Mouse (Mus musculus): Measurements from ENCODE around the gene Gm21954. TPM values are rescaled to one million over a fixed set of nuclear protein-coding genes. Genes with fewer than 3 reads are reported as not detected.

The Gm21954 gene
- total and polyA plus RNA-seq, 3 experiments: not detected

- Histone ChIP-seq H3K27ac (ENCODE audit: insufficient read depth, low read depth) (no peak overlapping the region), H3K9me3 (replicated peaks; ENCODE audit: low read length) (peaks cover 68% of the 10 kb centered on the region), H3K4me1 (ENCODE audit: control insufficient read depth in 1 of 2, insufficient read depth in 2 of 2) (no peaks in the 10 kb centered on the region), H3K9ac (ENCODE audit: insufficient read depth, low read depth) (no peak overlapping the region), H3K4me3 (replicated peaks in 1 of 3; ENCODE audit: low read depth in 2 of 3, low read length in 2 of 3, poor library complexity in 1 of 3) (no peak overlapping the region), H3K36me3 (replicated peaks in 1 of 2; ENCODE audit: control insufficient read depth in 1 of 2, insufficient read depth in 1 of 2, low read length in 1 of 2) (no peaks in the 10 kb centered on the region), H3K4me2 (ENCODE audit: insufficient read depth, low read depth, poor library complexity, severe bottlenecking) (no peak overlapping the region), H3K79me2 (replicated peaks; ENCODE audit: control insufficient read depth, extremely low read depth, insufficient read depth, poor library complexity, severe bottlenecking) (no peaks in the 10 kb centered on the region), H3K27me3 (replicated peaks) (no peaks in the 10 kb centered on the region)
- dilution Hi-C loops (cut with MboI; ENCODE audit: extremely low pct_ligation_motif_present, extremely low pct_unique_long_range_greater_than_20kb, low sequenced_read_pairs): no loop called here
- DNase-seq (ENCODE audit: extremely low read depth): no peak
- in situ Hi-C loops (cut with MboI; ENCODE audit: low pct_ligation_motif_present, low pct_unique_long_range_greater_than_20kb, low sequenced_read_pairs): no loop called here
- no peak for TF ChIP-seq MXI1 (IDR thresholded peaks at IDR 0.05; ENCODE audit: low read depth, low read length)
- TF ChIP-seq USF1 (IDR thresholded peaks at IDR 0.05; ENCODE audit: low read depth, low read length): no peak
- no peak for TF ChIP-seq POLR2A (IDR thresholded peaks at IDR 0.05; ENCODE audit: low read depth, low read length)
- no peak for TF ChIP-seq RAD21 (IDR thresholded peaks at IDR 0.05; ENCODE audit: low read depth, low read length)
- no peak for TF ChIP-seq NELFE (IDR thresholded peaks at IDR 0.05; ENCODE audit: low read depth, low read length)
- TF ChIP-seq MAX (IDR thresholded peaks at IDR 0.05; ENCODE audit: low read length): no peak
- TF ChIP-seq TBP (conservative IDR thresholded peaks at IDR 0.05; ENCODE audit: low read depth, low read length): no peak
- no peak for TF ChIP-seq MEF2A (IDR thresholded peaks at IDR 0.05; ENCODE audit: borderline replicate concordance, low read depth, low read length)
- no peak for TF ChIP-seq MYC (IDR thresholded peaks at IDR 0.05; ENCODE audit: low read depth, low read length)
- no peak for TF ChIP-seq E2F4 (IDR thresholded peaks at IDR 0.05; ENCODE audit: insufficient replicate concordance, low read depth, low read length)
- TF ChIP-seq RCOR1 (conservative IDR thresholded peaks at IDR 0.05; ENCODE audit: low read depth, low read length): no peak
- no peak for TF ChIP-seq EP300 (IDR thresholded peaks at IDR 0.05; ENCODE audit: low read length)
- no peak for TF ChIP-seq JUN (IDR thresholded peaks at IDR 0.05; ENCODE audit: insufficient read depth, low read depth, low read length)
- no peak for TF ChIP-seq ELF1 (IDR thresholded peaks at IDR 0.05; ENCODE audit: low read depth, low read length)
- no peak for TF ChIP-seq IRF4 (IDR thresholded peaks at IDR 0.05; ENCODE audit: low read depth, low read length)
- TF ChIP-seq USF2 (conservative IDR thresholded peaks at IDR 0.05; ENCODE audit: low read depth, low read length): no peak
- TF ChIP-seq MAFK (IDR thresholded peaks at IDR 0.05; ENCODE audit: insufficient replicate concordance, low read length): no peak
- TF ChIP-seq CHD2 (IDR thresholded peaks at IDR 0.05; ENCODE audit: low read length): no peak
- TF ChIP-seq KAT2A (IDR thresholded peaks at IDR 0.05; ENCODE audit: insufficient replicate concordance, low read length): no peak
- TF ChIP-seq CTCF (conservative IDR thresholded peaks at IDR 0.05 in 1 of 2, IDR thresholded peaks at IDR 0.05 in 1 of 2; ENCODE audit: low read depth in 2 of 2, low read length in 2 of 2): no peak
Measured at GRCm38 (mm10) chr3:55479306-55479705, 7.3 kb upstream of the Gm21954 start.

DNA sequence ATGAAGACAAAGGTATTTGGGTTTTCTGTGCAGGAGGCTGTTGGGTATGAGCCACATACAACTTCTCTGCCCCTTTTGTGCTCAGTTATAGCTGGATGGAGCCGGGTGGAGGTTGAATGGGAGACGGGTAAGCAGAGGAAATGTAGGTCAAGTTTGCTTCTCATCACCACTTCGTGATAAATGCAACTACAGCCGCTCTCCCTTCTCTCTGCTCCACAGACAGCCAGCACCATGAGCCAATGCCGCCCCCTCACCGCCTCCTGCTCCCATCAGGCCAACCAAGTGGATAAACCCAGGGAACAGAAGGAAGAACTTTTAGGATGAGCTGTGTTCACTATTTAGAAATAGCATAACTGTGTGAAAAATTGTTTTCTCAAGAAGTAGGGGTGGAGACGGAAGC is 4.7 kb upstream of the Gm21954 start:
- no peak for TF ChIP-seq ZNF384 (IDR thresholded peaks at IDR 0.05; ENCODE audit: low read depth, low read length)
- no peak for TF ChIP-seq PAX5 (IDR thresholded peaks at IDR 0.05; ENCODE audit: low read length)
- TF ChIP-seq CHD1 (IDR thresholded peaks at IDR 0.05; ENCODE audit: low read depth, low read length): no peak
- TF ChIP-seq MXI1 (IDR thresholded peaks at IDR 0.05; ENCODE audit: low read depth, low read length): no peak
- TF ChIP-seq USF2 (conservative IDR thresholded peaks at IDR 0.05; ENCODE audit: low read depth, low read length): no peak
- TF ChIP-seq ELF1 (IDR thresholded peaks at IDR 0.05; ENCODE audit: low read depth, low read length): no peak
- no peak for TF ChIP-seq ZC3H11A (IDR thresholded peaks at IDR 0.05; ENCODE audit: low read depth, low read length)
- no peak for TF ChIP-seq E2F4 (IDR thresholded peaks at IDR 0.05; ENCODE audit: insufficient replicate concordance, low read depth, low read length)
- no peak for TF ChIP-seq HCFC1 (IDR thresholded peaks at IDR 0.05; ENCODE audit: low read depth, low read length)
- no peak for TF ChIP-seq MAFK (IDR thresholded peaks at IDR 0.05; ENCODE audit: insufficient replicate concordance, low read length)
- no peak for TF ChIP-seq NELFE (IDR thresholded peaks at IDR 0.05; ENCODE audit: low read depth, low read length)
- no peak for TF ChIP-seq ZMIZ1 (IDR thresholded peaks at IDR 0.05; ENCODE audit: low read depth, low read length)
- no peak for TF ChIP-seq MEF2A (IDR thresholded peaks at IDR 0.05; ENCODE audit: borderline replicate concordance, low read depth, low read length)
- no peak for TF ChIP-seq SIN3A (IDR thresholded peaks at IDR 0.05; ENCODE audit: low read length)
- no peak for TF ChIP-seq EP300 (IDR thresholded peaks at IDR 0.05; ENCODE audit: low read length)
- no peak for TF ChIP-seq ETS1 (conservative IDR thresholded peaks at IDR 0.05; ENCODE audit: low read depth, low read length)
- TF ChIP-seq CTCF (conservative IDR thresholded peaks at IDR 0.05 in 1 of 2, IDR thresholded peaks at IDR 0.05 in 1 of 2; ENCODE audit: low read depth in 2 of 2, low read length in 2 of 2): no peak
- TF ChIP-seq POLR2AphosphoS2 (IDR thresholded peaks at IDR 0.05; ENCODE audit: low read depth, low read length): no peak
- no peak for TF ChIP-seq RAD21 (IDR thresholded peaks at IDR 0.05; ENCODE audit: low read depth, low read length)
- no peak for TF ChIP-seq KAT2A (IDR thresholded peaks at IDR 0.05; ENCODE audit: insufficient replicate concordance, low read length)
- H3K9ac ChIP-seq (ENCODE audit: insufficient read depth, low read depth): no peak overlapping the region

More for the DNA sequence above, 4.7 kb upstream of the Gm21954 start:
- peaks cover 69% of the 10 kb centered on the region for H3K9me3 ChIP-seq (replicated peaks; ENCODE audit: low read length)
- DNase-seq (ENCODE audit: extremely low read depth): no peak
- H3K36me3 ChIP-seq (replicated peaks in 1 of 2; ENCODE audit: control insufficient read depth in 1 of 2, insufficient read depth in 1 of 2, low read length in 1 of 2): no peaks in the 10 kb centered on the region
- dilution Hi-C loops (cut with MboI; ENCODE audit: extremely low pct_ligation_motif_present, extremely low pct_unique_long_range_greater_than_20kb, low sequenced_read_pairs): no loop called here
- no peak overlapping the region for H3K27ac ChIP-seq (ENCODE audit: insufficient read depth, low read depth)
- H3K79me2 ChIP-seq (replicated peaks; ENCODE audit: control insufficient read depth, extremely low read depth, insufficient read depth, poor library complexity, severe bottlenecking): no peaks in the 10 kb centered on the region
- H3K4me2 ChIP-seq (ENCODE audit: insufficient read depth, low read depth, poor library complexity, severe bottlenecking): no peak overlapping the region
- in situ Hi-C loops (cut with MboI; ENCODE audit: low pct_ligation_motif_present, low pct_unique_long_range_greater_than_20kb, low sequenced_read_pairs): no loop called here
- no peak overlapping the region for H3K4me3 ChIP-seq (replicated peaks in 1 of 3; ENCODE audit: low read depth in 2 of 3, low read length in 2 of 3, poor library complexity in 1 of 3)
- no peaks in the 10 kb centered on the region for H3K4me1 ChIP-seq (ENCODE audit: control insufficient read depth in 1 of 2, insufficient read depth in 2 of 2)
- no peaks in the 10 kb centered on the region for H3K27me3 ChIP-seq (replicated peaks)
